Mouse (Mus musculus) 416B (cell line): ENCODE results near the gene Map3k1.

Source experiments
- DNase-seq: peaks from one replicate; pipeline ENCODE4 v3.0.0; 2011; ENCODE audit warnings: low read depth

Map3k1 gene

DNA sequence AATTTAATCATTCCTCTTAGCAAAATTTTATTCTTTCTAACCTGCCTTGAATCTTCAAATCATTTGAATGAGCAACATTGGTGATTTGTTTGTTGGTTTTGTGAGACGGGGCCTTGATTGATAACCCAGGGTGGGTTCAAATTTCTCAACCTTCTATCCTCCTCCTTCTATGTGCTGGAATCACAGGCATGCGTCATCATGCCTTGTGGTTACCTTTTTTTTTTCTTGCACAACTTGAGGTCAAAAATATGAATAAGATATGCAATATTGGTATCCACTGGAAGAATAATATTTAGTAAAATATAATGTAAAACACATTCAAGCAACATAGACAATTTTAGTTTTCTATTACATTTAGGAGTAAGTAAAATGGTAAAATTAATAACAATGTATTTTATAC, 3.9 kb upstream of the Map3k1 start:
- DNase-seq, result peak; percentile 76

DNA sequence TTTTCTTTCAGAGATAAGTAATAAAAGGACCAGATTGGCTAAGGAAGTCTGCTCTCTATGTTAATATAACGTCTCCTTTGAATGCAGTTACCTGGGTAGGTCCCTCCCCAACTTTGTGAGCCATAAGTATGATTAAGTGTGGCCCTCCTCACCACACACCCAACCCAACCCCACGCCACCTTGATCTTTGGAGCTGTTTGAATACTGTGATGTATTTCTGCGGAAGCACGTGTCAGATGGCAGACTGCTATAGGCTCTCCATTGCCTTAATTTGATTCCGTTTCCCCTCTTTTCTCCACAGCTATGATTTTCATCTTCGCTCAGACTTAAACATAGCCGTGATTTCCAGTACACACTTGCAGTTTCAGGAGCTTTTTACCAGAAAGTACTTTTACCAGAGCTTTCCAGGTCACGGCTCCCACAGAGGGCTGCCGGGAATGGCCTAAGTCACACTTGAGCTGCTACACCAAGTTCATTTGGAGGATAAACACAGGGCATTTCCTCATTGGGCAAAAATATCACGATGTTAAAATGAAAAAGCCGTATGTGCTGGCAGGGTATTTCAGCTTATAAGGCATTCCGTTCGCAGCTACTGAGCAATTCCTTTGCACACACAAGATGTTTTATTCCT, 2.3 kb upstream of the Map3k1 start:
- DNase-seq, result no peak

DNA sequence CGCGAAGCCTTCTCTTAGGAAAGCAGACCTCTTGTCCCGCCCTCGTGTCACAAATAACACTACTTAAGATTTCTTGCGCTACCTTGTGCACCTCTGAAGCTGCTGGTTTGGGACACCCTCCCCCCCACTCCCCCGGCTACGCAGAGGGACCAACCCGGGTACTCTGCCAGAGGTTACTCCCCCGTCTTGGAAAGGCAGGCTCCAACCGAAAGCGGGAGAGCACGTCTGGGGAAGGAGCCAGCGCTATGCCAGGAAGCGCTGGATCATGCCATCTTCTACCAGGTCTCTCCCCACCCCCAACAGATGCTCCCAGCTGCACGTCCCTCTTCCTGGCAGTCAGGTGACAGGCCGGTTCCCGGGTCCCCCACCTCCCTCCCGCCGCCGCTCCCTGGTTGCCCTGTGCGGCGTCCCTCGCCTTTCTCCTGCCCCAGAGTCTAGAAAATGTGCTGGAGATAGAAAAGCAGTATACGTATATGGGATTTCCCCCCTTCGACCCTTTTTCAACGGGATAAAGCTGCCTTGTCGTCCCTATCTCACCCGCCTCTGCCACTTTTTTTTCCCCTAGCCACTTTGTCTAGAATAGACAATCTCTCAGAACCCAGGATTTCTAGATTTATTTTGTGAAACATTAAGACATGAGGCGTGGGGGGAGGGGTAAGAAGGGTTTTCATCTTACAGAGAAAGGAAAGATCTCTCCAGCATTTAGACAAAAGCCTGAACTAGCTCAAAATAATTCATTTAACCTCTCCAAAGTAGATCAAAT, 854 bp upstream of the Map3k1 start:
- DNase-seq, result peak; percentile 45

DNA sequence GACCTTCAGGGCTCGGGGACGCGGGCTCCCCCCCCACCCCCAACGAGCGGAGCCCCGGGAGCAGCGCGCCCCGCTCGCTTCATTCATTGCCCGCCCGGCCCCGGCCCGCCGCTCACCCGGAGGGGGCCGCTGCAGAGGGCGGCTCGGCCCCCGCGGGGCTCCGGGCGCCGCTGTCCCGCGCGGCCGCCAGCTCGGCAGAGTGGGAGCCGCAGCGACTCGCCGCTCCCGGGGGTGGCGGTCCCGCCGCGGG, 481 bp downstream of the Map3k1 start:
- DNase-seq, result no peak

DNA sequence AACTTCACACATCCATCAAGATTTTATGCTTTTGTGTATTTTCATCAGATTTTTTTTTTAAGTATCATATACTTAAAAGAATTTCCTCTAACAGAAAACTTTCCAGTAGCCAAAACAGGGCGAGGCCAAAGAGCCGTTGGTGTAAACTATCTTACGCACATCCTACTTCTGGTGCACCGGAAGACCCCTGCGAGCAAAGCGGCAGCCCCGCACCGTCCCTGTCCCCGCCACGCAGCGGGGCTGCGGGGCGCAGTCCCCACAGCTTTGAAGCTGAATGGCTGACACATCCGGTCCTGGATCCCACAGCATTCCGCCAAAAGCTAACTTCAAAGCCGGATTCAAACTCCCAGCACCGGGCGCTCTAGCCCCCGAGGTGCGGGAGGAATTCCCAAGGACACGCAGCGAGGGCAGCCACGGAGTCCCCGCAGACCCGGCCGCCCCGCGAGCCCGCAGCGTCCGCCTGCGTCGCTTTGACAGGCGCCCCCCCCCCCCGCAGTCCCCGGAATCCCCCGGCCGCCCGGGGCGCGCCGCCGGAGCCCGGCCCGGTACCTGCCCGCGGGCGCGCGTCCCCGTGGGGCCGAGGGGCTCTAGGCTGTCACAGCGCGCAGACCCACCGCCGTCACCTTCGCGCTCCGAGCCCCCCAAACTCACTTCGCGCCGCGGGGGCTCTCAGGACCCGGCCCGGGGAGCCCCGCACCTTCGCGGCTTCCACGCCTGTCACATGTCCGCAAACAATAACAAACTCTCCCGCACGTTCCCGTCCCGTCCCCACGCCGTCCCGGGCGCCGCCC, 1.0 kb downstream of the Map3k1 start:
- no peak for DNase-seq

DNA sequence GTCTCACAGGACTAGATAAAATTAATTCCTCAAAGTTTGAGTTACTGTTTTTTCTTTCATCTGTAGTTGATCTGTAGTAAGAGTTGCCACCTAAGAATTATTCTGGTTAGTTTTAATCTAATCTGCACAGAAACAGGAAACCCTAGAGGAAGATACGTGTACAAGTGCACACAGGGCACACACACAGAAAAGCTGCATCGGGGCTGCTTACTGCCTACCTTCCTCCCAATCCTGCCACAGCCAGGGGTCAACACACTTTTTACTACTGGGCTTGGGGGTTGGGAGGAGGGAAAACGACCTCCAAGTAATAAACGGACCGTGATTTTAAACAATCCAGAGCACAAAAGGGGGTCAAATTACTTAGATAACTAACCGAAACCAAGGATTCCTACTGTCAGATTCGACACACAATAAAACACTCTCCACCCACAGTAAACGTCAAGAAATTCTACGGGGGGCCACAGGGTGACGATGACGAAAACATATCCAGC, 1.6 kb downstream of the Map3k1 start:
- DNase-seq, result peak; percentile 71

DNA sequence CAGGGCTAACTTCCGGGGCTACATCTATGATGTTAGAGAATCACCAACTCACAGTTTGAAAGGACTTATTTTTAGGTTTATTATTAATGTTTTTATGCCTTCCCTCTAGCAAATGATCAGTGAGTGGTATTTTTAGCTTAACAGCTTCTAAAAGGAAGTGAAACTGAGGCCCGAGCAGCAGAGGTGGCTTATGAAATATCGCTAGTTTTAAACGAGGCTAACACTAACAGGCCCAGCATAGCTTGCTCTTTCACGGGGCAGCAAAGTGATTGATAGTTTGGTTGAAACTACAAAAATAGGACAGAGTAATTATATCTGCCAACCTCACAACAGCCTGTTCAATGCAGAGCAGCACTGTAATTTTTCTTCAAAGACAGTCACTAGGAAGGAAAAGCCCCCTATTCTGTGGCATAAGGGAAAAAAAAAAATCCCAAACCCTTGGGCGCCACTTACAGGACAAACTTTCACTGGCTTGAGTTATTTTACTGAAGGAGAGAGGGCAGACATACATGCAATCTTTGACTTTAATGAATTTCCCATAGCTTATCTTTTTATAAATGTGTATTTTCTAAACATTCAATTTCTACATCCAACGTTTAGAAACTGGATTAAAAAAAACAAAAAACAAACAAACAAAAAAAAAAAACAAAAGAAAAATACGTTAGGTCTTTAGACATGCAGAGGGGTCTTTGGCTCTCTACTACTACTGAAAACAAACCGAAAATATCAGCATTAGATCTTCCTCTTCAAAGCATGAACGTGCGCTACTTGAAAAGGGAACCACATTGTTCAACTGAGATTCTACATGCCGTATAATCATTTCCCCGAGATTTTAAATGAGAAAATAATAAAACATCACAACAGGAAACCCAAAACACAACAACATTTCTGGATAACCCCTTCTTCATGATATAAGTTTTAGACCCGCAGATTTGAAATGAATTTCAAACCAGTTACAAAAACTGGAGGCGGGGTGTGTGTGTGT, 2.8 kb downstream of the Map3k1 start:
- peak; percentile 71 for DNase-seq

DNA sequence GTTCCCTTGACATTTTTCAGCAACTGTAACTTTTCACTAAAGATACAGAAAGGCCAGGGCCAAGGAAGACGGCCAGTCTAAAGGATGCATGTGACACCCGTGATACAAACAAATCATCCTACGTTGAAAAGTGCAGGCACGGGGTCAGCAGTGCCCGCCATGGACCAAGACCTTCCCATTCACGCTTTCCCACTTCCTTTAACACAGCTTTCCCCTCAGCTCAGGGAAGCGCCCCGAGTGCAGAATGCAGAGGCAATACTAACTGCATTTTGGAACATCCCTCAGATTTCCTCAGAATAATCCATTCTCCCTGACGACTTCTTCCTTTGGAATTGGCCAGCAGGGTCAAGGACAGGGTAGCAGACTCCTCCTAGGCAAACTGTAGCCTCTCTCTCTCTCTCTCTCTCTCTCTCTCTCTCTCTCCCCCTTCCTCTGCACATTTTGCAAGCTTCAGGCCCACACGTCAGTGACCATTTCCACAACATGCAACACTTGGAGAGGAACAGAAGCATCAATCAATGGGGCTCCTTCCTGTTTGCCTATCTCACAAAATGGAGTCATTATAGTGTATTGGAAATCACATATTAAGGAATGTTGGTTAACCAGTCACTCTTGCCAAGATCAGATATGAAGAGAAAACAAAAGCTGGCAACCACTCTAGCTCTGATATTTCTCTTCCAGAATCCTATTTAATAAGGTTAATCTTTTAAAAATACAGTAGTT, 3.7 kb downstream of the Map3k1 start:
- peak; percentile 63 for DNase-seq

DNA sequence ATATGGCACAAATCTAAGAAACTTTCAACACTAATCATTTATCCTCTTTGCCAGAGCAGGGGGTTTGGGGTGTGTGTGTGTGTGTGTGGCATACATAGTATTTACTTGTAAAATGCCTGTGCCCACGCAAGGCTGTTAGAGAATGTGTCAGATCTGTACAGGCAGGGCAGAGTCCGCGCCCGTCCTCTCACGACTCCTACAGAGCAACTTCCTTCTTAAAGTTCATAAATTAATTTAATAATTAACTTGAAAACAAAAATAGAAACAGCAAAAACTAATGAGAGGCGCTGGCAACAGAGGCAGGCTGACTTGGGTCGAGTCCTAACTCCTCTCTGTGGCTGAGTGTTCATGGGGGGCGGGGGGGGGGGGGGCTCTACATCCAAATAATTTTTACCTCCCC, 4.6 kb downstream of the Map3k1 start:
- no peak for DNase-seq

DNA sequence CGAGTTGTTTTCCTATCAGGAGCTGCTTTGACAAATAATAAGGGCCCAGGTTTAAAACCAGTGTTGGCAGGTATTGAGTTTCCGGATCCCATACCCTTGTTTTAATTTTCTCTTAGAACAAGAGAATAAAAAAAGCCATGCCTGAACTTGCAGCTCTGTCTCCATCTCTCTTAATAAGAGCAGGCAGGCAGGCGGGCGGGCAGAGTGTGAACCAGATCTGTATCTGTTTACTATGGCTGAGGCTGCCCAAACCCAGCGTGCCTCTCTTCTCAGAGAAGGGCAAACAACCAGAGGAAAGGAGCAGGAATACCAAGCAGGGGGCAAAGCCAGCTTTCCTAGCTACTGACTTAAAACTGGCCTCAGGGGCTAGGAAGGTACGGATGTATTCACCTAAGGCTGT, 5.3 kb downstream of the Map3k1 start:
- DNase-seq, result no peak

DNA sequence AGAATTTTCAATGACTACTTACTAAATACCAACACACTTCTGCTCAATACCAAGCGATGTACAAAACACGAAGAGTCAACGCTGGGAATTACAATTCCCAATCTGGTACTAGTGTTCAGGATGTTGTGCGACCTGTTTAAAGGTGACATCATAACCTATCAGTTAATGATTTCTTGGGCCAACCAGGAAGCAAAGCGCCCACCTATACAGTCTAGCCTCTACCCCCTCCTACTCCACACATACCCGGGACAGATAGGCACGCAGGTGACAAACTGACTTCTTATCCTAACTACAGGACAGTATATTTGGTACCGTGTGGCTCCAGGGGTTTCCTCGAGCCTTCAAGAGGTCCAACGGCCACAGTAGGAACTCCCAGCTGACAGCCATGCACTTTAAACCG, 5.9 kb downstream of the Map3k1 start:
- DNase-seq, result no peak

DNA sequence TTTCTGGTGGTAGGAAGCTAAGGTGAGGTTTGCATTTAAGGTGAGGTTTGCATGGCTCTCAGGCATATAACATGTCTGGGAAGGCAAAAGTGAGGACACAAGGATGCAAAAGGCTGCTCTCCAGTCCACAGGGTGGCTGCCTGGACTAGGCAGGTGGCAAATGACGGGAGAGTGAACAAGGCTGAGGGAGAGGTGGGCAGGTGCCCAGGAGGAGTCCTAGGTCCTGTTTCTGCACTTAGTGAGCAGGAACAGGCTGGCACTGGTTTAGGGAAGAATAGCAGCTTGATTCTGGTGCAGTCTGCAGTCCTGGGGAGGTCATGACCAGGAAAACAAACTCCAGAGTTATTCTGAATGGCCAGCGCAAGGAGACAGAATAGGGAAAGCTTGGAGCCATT, 6.5 kb downstream of the Map3k1 start:
- no peak for DNase-seq

DNA sequence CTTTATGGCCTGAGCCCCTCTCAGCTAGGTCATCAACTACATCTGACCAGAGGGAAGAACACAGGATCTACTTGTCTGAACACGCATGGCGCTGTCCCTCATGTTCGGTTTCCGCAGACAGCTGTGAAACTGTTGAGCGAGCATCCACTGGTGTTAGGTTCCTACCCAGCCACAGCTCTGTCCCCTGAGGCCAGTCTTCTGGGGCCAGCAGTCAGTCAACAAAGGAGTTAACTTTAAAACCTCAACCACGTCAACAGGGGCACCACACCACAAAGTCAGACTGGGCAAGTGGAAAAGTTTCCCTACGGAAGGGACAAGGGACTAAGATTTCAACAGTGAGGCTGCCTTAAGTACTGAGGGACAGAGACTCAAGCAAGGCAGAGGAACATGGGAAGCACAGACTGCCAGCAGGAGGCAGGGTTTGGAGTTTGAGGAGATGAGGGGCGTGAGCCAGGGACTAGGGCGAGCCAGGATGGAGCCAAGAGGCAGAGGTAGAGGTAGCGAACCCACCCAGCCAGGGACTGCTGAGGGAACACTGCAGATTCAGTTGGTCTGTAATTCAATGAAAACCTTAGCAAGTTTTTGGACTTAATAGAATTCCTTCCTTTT, 7.0 kb downstream of the Map3k1 start:
- no peak for DNase-seq

DNA sequence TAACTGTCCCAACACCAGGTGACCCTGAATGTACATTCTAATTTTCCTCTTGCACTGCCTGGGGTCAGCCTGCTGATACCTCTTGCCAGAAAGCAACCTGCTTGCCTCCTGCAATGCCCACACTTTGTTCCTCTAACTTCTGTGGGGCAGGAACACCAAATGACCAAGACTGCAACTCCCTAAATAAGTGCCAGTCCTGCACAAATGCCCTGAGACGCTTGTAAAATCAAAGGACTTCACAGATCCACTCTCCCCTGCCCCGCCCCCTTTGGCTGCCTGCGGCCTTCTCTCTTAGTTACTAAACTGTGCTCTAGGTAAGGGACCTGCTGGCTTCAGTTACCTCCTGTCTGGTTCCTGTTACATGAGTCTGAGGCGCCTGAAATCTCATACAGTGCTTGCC, 7.9 kb downstream of the Map3k1 start:
- no peak for DNase-seq

DNA sequence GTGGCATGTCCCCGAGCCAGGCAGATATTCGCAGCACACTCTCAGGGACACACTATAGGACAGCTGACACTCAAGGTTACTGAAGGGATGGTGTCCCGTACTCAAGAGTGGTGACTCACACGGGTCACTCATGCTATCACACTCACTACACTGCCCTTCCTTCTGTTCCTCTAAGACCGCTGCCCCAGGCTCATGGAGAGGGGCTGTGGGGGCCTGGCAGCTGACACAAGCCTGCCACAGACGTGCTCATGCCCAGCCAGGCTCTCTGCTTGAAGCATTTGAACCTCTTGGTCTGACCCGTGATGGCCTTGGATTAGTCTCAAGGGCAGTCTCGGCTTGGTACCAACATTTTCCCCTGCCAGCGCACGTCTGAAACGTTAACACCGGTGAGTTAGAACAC, 10.7 kb downstream of the Map3k1 start:
- DNase-seq, result peak; percentile 66

DNA sequence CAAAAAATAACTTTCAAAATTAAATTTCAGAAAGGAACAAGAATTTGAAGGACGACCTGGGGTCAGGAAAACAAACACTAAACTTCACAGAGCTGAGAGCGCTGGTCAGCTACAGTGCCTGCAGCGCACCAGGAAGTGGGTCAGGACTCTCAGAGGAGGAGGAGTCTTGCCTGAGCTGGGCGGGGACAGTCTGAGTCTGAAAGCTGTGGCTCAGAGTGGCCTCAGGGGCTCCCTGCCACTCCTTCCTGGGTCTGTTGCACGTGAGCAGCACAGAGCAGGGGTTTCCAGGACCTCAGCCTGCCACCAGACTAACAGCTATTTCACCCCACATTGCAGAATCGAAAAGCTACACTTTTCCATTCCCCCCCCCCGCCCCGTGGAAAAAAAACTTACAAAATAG, 11.8 kb downstream of the Map3k1 start:
- peak; percentile 89 for DNase-seq

DNA sequence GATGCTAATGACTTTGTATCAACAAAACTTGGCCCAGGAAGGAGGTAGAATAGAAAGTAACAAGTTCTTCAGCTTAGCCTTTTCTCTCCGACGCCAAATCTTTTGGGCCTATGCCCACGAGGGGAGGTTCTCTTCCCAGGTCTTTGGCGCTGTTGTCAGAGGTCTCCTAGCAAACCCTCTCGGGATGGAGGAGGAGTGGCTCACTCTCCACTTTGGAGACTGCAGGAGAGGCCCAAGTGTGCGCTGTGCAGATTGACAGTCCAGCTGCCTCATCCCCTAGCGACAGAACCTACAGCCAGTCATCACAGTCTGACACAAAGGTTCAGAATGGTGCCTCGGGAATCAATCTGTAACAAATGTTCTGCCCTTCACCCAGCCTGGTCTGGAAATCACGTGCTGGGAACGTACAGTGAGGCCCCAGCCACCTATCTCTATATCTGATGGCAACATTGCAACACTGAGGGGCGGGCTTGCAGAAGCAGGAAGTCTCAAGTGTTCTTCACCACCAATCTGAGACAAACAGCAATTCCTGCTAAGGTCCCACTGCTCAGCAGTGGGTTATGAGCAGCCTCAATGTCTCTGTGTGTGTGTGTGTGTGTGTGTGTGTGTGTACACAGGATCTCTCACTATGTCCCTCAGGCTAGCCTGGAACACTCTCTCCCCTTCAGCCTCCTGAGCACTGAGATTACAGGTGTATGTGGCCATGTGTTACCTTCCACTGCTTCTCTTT, 12.4 kb downstream of the Map3k1 start:
- peak; percentile 98 for DNase-seq

DNA sequence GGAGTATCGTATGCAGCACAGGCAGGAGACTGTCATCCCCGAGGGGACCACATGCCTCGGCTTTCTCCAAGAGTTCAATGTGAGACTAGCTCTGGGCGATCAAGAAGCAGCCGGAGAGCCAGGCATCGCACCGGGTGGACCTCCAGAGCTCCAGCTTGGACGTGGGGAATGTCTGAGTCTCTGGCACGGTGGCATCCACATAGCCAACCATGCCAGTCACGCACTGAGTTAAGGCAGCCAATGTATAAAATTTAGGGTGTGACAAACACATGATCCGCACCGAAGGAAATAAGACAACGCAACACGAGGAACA, 15.9 kb downstream of the Map3k1 start:
- DNase-seq, result no peak

DNA sequence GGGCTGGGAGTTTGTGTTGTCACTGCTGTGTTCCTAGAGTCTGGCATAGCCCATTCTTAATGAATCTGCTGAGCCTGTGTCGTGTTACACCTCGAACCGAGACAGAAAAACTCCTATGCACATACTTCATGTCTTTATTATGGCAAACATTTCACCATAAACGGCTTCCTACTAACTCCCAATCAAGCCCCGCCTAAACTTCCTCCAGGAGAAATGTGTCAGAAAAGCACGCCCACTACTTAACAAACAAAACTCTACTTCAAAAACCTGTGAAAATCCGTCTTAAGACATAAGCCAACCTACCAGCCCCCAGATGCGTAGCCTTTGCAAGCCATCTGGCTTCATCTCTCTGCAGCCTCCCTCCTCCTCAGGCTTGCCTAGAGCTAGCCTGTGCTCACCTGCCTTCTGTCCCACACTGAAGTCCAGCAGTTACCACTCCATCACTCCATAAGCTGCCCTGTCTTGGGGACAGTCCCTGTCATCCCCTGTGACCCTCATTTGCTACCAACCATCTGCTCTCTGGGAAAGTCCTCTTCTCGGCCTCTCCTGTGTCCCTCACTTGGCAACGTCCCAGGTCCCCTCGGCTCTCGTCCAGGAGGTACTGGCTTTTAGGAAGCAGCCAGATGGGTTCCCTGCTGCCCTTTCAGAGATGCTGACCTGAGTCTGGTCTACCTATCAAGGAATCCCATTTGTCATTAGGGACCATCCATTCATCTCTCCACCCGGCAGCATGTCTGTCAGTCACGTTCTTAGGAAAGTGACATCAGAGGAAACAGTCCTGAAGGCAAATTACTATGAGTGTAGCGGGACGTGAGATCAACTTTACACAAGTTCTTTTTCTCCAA, 16.4 kb downstream of the Map3k1 start:
- no peak for DNase-seq

DNA sequence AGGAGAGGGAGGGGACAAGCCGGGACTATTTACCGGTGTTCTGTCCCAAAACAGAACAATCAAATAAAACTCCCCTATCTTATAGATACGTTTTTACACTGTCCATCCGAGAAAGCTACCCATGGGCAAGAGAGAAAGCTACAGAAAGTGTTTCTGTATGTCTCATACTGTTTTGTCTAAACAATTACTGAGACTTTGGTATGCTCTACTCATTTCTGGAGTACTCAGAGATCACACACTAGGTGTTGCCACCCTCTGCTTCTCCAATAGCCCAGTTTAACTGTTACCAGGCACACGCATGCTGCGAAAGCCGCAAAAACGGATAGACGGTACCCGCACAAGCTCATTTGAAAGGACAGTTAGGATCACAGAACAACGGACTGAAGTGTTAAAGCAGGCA, 17.2 kb downstream of the Map3k1 start:
- DNase-seq, result no peak
